Comparison of ENCODE assay signal across 8 mouse cellular contexts in the genomic region with DNA sequence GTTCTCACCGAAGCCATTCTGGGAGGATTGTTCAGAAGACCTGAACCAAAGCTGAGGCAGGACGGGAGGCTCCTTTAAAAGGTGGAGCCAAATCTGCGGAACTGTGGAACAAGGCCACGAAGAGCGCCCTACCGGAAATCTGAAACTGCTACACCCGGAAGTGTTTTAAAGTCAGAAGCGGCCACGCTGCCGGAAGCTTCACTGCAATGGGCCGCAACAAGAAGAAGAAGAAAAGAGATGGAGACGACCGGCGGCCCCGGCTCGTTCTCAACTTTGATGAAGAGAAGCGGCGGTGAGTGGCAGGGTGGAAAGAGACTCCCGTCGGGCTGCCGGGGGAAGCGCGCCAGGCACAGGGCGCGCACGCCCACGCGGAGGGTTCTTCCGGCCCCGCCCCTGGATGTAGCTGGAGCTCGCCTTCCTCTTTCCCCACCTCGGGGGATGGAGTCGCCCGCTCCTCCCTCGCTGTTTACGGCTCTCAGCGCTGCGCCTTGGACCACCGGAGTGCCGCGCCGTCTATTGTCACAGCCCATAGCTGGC. TPM values are rescaled to one million over a fixed set of nuclear protein-coding genes. Genes with fewer than 3 reads are reported as not detected.
DNase-seq lines count a peak whose midpoint lies in the region; ATAC-seq and TF ChIP-seq lines count a peak whose summit lies in the region.

Nol12 (plus strand) TSS at position 150 of the 537 bp plus-strand sequence.

- H3K4me1 ChIP-seq in G1E (ENCODE audit: insufficient read depth, low read depth, low read length) = peaks cover 67% of the 10 kb centered on the region
- peaks cover 10% of the 10 kb centered on the region for H3K4me1 ChIP-seq in forebrain, embryonic 16.5 days (replicated peaks; ENCODE audit: control insufficient read depth, insufficient read depth, low read length)
- H3K4me1 ChIP-seq in lung, embryonic 15.5 days = peaks cover 18% of the 10 kb centered on the region

- intact Hi-C loops in heart, postnatal 36 days (cut with DNase I) = loop anchor here (2.0 kb wide), 1 partner anchor 58 kb away; the partner anchor contains the start of gene Gga1

- peak within 1 kb of the TSS; percentile 88 for H3K4me2 ChIP-seq in forebrain, embryonic 16.5 days (ENCODE audit: low read length)
- peak within 1 kb of the TSS; percentile 73 for H3K4me2 ChIP-seq in lung, embryonic 15.5 days

- under 1% methylated on average over 38 of the region's 42 CpGs for WGBS in forebrain, embryonic 16.5 days
- WGBS in lung, embryonic 15.5 days = under 1% methylated on average over 42 of the region's 42 CpGs

- no peaks in the 10 kb centered on the region; the same call in 1 of the 2 replicates for H3K27me3 ChIP-seq in G1E (ENCODE audit: insufficient read depth, low read length)
- H3K27me3 ChIP-seq in forebrain, embryonic 16.5 days (replicated peaks; ENCODE audit: control insufficient read depth, insufficient read depth, low read length) = no peaks in the 10 kb centered on the region
- no peaks in the 10 kb centered on the region for H3K27me3 ChIP-seq in lung, embryonic 15.5 days

- peak within 1 kb of the TSS; percentile 83 for H3K27ac ChIP-seq in forebrain, embryonic 16.5 days (ENCODE audit: low read length)
- peak within 1 kb of the TSS; percentile 95 for H3K27ac ChIP-seq in layer of hippocampus, adult 2 months
- peak within 1 kb of the TSS; percentile 90 for H3K27ac ChIP-seq in lung, embryonic 15.5 days

- H3K9me3 ChIP-seq in G1E (replicated peaks) = no peaks in the 10 kb centered on the region
- H3K9me3 ChIP-seq in forebrain, embryonic 16.5 days (ENCODE audit: control insufficient read depth, low read length) = no peaks in the 10 kb centered on the region
- H3K9me3 ChIP-seq in lung, embryonic 15.5 days = no peaks in the 10 kb centered on the region

- H3K9ac ChIP-seq in forebrain, embryonic 16.5 days (replicated peaks; ENCODE audit: low read depth, low read length) = peak within 1 kb of the TSS; percentile 79
- peak within 1 kb of the TSS; percentile 81 for H3K9ac ChIP-seq in lung, embryonic 15.5 days

- H3K36me3 ChIP-seq in G1E (replicated peaks) = peaks cover 56% of the 10 kb centered on the region
- peaks cover under 1% of the 10 kb centered on the region; the same call in 1 of the 2 replicates for H3K36me3 ChIP-seq in forebrain, embryonic 16.5 days (ENCODE audit: control insufficient read depth, insufficient read depth)
- H3K36me3 ChIP-seq in lung, embryonic 15.5 days = peaks cover 27% of the 10 kb centered on the region

- peak; percentile 37 for ATAC-seq in G1E (ENCODE audit: extremely low read depth, insufficient number of reproducible peaks, low FRiP score, poor library complexity, severe bottlenecking)
- peak; percentile 95 for ATAC-seq in forebrain, embryonic 16.5 days
- peak; percentile 84 for ATAC-seq in lung, embryonic 15.5 days (ENCODE audit: borderline replicate concordance, extremely low read depth, low FRiP score, low TSS enrichment)

- H3K4me3 ChIP-seq in G1E (ENCODE audit: low read depth, low read length) = peak within 1 kb of the TSS; percentile 82
- H3K4me3 ChIP-seq in forebrain, embryonic 16.5 days (replicated peaks; ENCODE audit: low read length) = peak within 1 kb of the TSS; percentile 75
- peak within 1 kb of the TSS; percentile 92 for H3K4me3 ChIP-seq in layer of hippocampus, adult 2 months
- H3K4me3 ChIP-seq in lung, embryonic 15.5 days = peak within 1 kb of the TSS; percentile 94

- no peak for TF ChIP-seq CTCF in G1E (IDR thresholded peaks at IDR 0.05; ENCODE audit: low read depth, low read length)
- peak; percentile 60 for TF ChIP-seq CTCF in layer of hippocampus, adult 2 months (conservative IDR thresholded peaks at IDR 0.05)

- peak; percentile 69 for DNase-seq in G1E (ENCODE audit: low spot score)
- peak; percentile 82 for DNase-seq in cerebellum, adult 11-12 months
- peak; percentile 85 to 87 for DNase-seq in heart, postnatal 36 days
- DNase-seq in layer of hippocampus, adult 2 months (ENCODE audit: low spot score in 2 of 2) = peak; percentile 84 to 88
- peak; percentile 65 for DNase-seq in ovary, adult 18-20 months (ENCODE audit: low spot score)
- peak; percentile 93 for DNase-seq in thymus, postnatal 0 days (ENCODE audit: low spot score)

RNA-seq across cellular contexts. Expression of gene Nol12, which starts in this region (rescaled TPM):
- 13.2 and 25.6 TPM in 2 replicates for total RNA-seq in G1E (2014; fragmentation: Nextera tagmentation)
- 20.1 and 24.2 TPM in 2 replicates for total RNA-seq in G1E (2017)
- polyA plus RNA-seq in G1E (2012) = 15.9 and 16.7 TPM in 2 replicates
- 60.4 and 64.2 TPM in 2 replicates for polyA plus RNA-seq in forebrain, embryonic 16.5 days (2015; fragmentation: Nextera tagmentation; extraction: Ambion mirVana)
- 10 to 100 TPM; 14.2 to 16.2 TPM for total RNA-seq in heart, postnatal 36 days (2021)
- total RNA-seq in layer of hippocampus, adult 2 months (2021) = 10 to 100 TPM; 41.4 to 41.8 TPM
- 46.9 and 47.8 TPM in 2 replicates for polyA plus RNA-seq in lung, embryonic 15.5 days (2015; fragmentation: Nextera tagmentation; extraction: Ambion mirVana)
- 59.3 and 59.9 TPM in 2 replicates for polyA plus RNA-seq in thymus, postnatal 0 days (2015; fragmentation: Nextera tagmentation; extraction: Ambion mirVana)

Comparison
In these comparisons a context has a peak if more than half of its experiments do, and no peak if none do; other contexts are left out.
1. Peak in every context shown above with its lines: DNase-seq, ATAC-seq, H3K4me3 ChIP-seq and H3K27ac ChIP-seq.
2. ATAC-seq: peak in every context shown above with its lines; median percentile 95 in forebrain, embryonic 16.5 days; 84 in lung, embryonic 15.5 days; 37 in G1E.